Mouse (Mus musculus) heart, embryonic 11.5 days (tissue): Measurements from ENCODE around the gene Smim6. TPM values are rescaled to one million over a fixed set of nuclear protein-coding genes. Genes with fewer than 3 reads are reported as not detected.
A peak's percentile ranks its signal among the peaks of the same experiment; 100 is the strongest.

Experiments
- ATAC-seq: fragments of 200-750 bp; cut with Nextera tagmentation; replicated peaks from 2 replicates; pipeline ENCODE4 v1.8.0; 2017; ENCODE audit warnings: moderate library complexity; ENCODE audit not compliant: insufficient number of reproducible peaks, low FRiP score, low TSS enrichment
- H3K27ac ChIP-seq: fragments of 300-500 bp; sonication (generic); 2 replicates; pipeline ENCODE4 v1.5.1; 2014; ENCODE audit warnings: mild to moderate bottlenecking, low read depth, low read length
- H3K27me3 ChIP-seq: fragments of 300-500 bp; sonication (generic); 2 replicates; pipeline ENCODE4 v1.6.1; 2014; ENCODE audit warnings: mild to moderate bottlenecking, low read length, mixed read lengths; ENCODE audit not compliant: control insufficient read depth, insufficient read depth
- H3K36me3 ChIP-seq: fragments of 300-500 bp; sonication (generic); 2 replicates; pipeline ENCODE4 v1.6.1; 2014; ENCODE audit warnings: mild to moderate bottlenecking, low read length, moderate library complexity, mixed read lengths; ENCODE audit not compliant: control insufficient read depth, insufficient read depth
- H3K4me1 ChIP-seq: fragments of 300-500 bp; sonication (generic); 2 replicates; pipeline ENCODE4 v1.6.1; 2014; ENCODE audit warnings: low read length; ENCODE audit not compliant: control insufficient read depth, insufficient read depth
- H3K4me2 ChIP-seq: fragments of 300-500 bp; sonication (generic); 2 replicates; pipeline ENCODE4 v1.6.1; 2014; ENCODE audit warnings: mild to moderate bottlenecking, moderate library complexity
- H3K4me3 ChIP-seq: fragments of 300-500 bp; sonication (generic); 2 replicates; pipeline ENCODE4 v1.5.1; 2014; ENCODE audit warnings: low read depth, low read length
- H3K9ac ChIP-seq: fragments of 300-500 bp; sonication (generic); 2 replicates; pipeline ENCODE4 v1.6.1; 2014; ENCODE audit warnings: mild to moderate bottlenecking, low read depth, low read length, moderate library complexity
- H3K9me3 ChIP-seq: fragments of 300-500 bp; sonication (generic); replicated peaks from 2 replicates; pipeline ENCODE4 v1.6.1; 2016; ENCODE audit warnings: low read length; ENCODE audit not compliant: control insufficient read depth
- WGBS: fragments of 180-500 bp; shearing (Covaris S2); extraction: QIAGEN DNeasy Blood & Tissue Kit; methylation state at CpG from one replicate; pipeline ENCODE4 v1.1.7; 2014; ENCODE audit not compliant: insufficient replicate concordance; 5-methylcytosine and 5-hydroxymethylcytosine counted together
- polyA plus RNA-seq: library from polyadenylated mRNA; unstranded; fragments of >200 nt; fragmentation: Nextera tagmentation; extraction: Ambion mirVana; gene quantifications from 2 replicates; pipeline ENCODE4 v1.2.1, GENCODE M21; 2014

Smim6 gene
- polyA plus RNA-seq, 1 experiment from 2014 or later: 1.2 TPM

- WGBS: 60% methylated on average over 1 of the region's 1 CpGs
- H3K4me3 ChIP-seq: no peak overlapping the region
- H3K27ac ChIP-seq: peak overlapping the region; percentile 95
- H3K9me3 ChIP-seq: no peaks in the 10 kb centered on the region
- ATAC-seq: no peak
- peak overlapping the region; percentile 67 for H3K4me2 ChIP-seq
- H3K27me3 ChIP-seq: no peaks in the 10 kb centered on the region
- peak overlapping the region; percentile 64; the same call in 1 of the 2 replicates for H3K9ac ChIP-seq
- H3K36me3 ChIP-seq: no peaks in the 10 kb centered on the region
- peaks cover 81% of the 10 kb centered on the region for H3K4me1 ChIP-seq
These were observed 9.0 kb upstream of the Smim6 start for GRCm38 (mm10) chr11:115902831-115903230.

GRCm38 (mm10) chr11:115903384-115904230 is 8.2 kb upstream of the Smim6 start:
- Histone ChIP-seq H3K36me3 (peaks cover 4% of the 10 kb centered on the region), H3K9me3 (no peaks in the 10 kb centered on the region), H3K4me1 (peaks cover 78% of the 10 kb centered on the region), H3K9ac (peak overlapping the region; percentile 64), H3K4me2 (peak overlapping the region; percentile 67), H3K27me3 (no peaks in the 10 kb centered on the region), H3K27ac (peak overlapping the region; percentile 95), H3K4me3 (no peak overlapping the region)
- ATAC-seq: peak; percentile 86
- WGBS: 33% methylated on average over 11 of the region's 11 CpGs

DNA sequence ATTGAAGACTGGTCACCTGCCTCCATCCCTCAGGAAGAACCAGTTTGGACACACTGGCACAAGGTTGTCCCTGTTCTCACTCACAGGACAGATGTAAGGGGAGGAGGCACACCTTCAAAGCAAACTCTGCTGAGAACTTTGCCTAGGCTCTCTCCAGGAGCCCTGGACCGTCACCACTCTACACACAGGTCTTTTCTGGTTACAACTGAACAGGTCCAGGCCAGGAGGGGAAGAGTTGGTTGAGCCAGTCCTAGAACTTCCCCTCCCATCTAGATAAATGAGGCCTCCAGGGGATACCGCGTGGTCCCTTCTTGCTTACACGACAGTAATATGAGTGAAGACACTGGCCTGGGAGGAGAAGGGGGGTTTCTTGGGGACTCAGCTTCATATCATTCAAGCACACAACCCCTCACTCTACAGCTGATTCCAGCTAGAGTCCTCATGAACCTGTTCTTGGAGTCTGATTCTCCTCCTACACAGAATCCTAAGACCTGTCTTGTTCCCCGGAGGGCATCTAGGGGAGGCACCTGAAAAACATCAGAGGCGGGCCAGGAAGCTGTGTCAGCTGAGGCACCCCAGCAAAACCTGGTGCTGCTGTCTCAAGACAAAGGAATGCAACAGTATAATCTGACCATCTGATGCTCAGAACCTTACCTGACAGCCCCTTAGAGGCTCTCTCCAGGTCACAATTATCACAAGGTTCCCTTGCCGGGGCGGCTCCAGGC is 7.4 kb upstream of the Smim6 start:
- H3K4me1 ChIP-seq: peaks cover 71% of the 10 kb centered on the region
- H3K36me3 ChIP-seq: peaks cover 4% of the 10 kb centered on the region
- H3K27ac ChIP-seq: peak overlapping the region; percentile 95
- no peak for ATAC-seq
- 0 out of 2 replicates have a peak overlapping the region, but pooled peaks have one; percentile 23 for H3K4me2 ChIP-seq
- no peaks in the 10 kb centered on the region for H3K9me3 ChIP-seq
- H3K4me3 ChIP-seq: no peak overlapping the region
- H3K27me3 ChIP-seq: no peaks in the 10 kb centered on the region
- WGBS: 60% methylated on average over 8 of the region's 8 CpGs
- H3K9ac ChIP-seq: peak overlapping the region; percentile 53

DNA sequence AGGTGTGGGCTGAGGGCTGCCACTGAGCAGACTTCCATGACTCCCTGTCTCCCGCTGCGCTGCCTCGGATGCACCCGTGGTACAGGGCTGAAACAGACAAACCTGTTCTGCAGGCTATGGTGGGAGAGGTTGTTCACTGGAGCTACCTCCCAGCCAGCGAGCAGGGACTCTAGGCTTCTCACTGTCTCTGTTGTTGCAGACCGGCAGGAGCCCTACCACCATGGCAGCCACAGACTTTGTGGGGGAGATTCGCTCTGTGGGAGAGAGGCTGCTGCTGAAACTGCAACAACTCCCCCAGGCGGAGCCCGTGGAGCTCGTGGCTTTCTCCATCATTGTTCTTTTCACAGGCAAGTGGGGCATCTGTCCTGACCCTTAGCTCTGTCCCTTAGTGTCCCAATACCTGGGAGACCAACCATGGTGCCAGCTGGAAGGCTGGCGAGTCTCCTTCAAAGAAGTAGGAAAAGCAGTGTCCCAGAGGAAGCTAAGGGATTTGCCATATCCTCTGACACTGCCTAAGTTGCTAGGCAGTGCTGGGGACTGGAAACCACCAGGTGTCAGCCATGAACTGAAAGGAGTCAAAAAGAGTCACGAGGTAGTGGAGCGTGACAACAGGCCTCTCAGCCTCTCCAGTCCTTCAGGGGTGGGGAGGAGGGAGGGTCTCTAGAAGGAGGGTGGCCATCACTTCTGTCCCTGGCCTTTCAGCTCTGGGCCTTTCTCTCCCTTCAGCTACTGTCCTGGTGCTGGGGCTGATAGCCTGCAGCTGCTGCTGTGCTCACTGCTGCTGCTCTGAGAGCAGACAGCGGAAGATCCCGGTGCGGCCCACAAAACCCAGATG is 6.6 kb upstream of the Smim6 start:
- Histone ChIP-seq H3K9me3 (no peaks in the 10 kb centered on the region), H3K27me3 (no peaks in the 10 kb centered on the region), H3K9ac (peak overlapping the region; percentile 53), H3K4me2 (no peak overlapping the region), H3K36me3 (peaks cover 4% of the 10 kb centered on the region), H3K4me3 (no peak overlapping the region), H3K27ac (peak overlapping the region; percentile 95), H3K4me1 (peaks cover 63% of the 10 kb centered on the region)
- 43% methylated on average over 16 of the region's 16 CpGs for WGBS
- no peak for ATAC-seq

DNA sequence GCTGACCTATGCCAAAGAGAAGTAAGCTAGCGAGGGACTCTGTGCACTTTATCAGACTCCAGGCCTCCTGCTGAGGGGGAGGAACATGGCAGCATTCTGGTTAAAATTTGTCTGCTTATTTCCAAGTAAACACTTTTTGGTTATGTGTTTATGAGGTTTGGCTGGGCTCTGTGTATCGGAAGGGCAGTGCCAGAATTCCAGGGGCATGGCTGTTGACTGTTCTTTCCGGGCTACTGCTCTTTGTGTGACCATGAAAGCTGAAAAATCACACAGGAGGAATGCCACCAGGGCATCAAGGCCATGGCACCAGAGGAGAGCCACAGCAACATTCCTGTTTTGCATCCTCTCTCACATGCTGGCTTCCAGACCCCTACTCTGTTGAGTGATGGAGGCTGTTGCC is 5.7 kb upstream of the Smim6 start:
- H3K4me1 ChIP-seq: peaks cover 54% of the 10 kb centered on the region
- peaks cover 4% of the 10 kb centered on the region for H3K36me3 ChIP-seq
- ATAC-seq: no peak
- H3K4me2 ChIP-seq: no peak overlapping the region
- WGBS: 70% methylated on average over 3 of the region's 3 CpGs
- no peaks in the 10 kb centered on the region for H3K9me3 ChIP-seq
- 0 out of 2 replicates have a peak overlapping the region, but pooled peaks have one; percentile 28 for H3K9ac ChIP-seq
- no peaks in the 10 kb centered on the region for H3K27me3 ChIP-seq
- no peak overlapping the region for H3K4me3 ChIP-seq
- no peak overlapping the region for H3K27ac ChIP-seq

DNA sequence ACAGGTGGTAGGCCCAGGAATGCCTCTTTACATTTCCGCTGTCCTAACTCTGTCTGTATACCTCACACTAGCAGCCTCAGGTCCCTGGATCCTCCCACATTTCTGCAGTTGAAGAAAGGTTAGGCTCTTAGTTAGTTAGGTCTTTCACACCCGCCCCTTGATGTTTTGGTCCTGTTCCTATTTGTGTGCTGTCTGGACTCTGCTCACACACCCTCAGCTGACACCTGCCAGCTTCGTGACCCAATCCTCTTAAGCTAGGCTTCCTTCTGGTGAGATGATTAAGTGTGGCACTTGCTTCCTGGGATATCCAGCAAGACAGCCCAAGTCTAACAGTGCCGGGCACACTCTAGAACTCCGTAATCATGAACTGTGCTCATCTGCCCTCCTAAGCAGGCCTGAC is 5.3 kb upstream of the Smim6 start:
- ATAC-seq: no peak
- no peaks in the 10 kb centered on the region for H3K9me3 ChIP-seq
- 77% methylated on average over 5 of the region's 5 CpGs for WGBS
- peaks cover 50% of the 10 kb centered on the region for H3K4me1 ChIP-seq
- no peak overlapping the region for H3K27ac ChIP-seq
- no peaks in the 10 kb centered on the region for H3K27me3 ChIP-seq
- H3K4me3 ChIP-seq: no peak overlapping the region
- no peak overlapping the region for H3K4me2 ChIP-seq
- H3K9ac ChIP-seq: no peak overlapping the region
- H3K36me3 ChIP-seq: peaks cover 4% of the 10 kb centered on the region

- Histone ChIP-seq H3K36me3 (peaks cover 7% of the 10 kb centered on the region), H3K27ac (no peak overlapping the region), H3K27me3 (no peaks in the 10 kb centered on the region), H3K9me3 (no peaks in the 10 kb centered on the region), H3K4me3 (no peak overlapping the region), H3K9ac (no peak overlapping the region), H3K4me2 (no peak overlapping the region), H3K4me1 (peaks cover 5% of the 10 kb centered on the region)
- ATAC-seq: no peak
- WGBS: 76% methylated on average over 5 of the region's 5 CpGs
These were observed 669 bp upstream of the Smim6 start for GRCm38 (mm10) chr11:115911134-115911561.

- H3K4me1 ChIP-seq: no peaks in the 10 kb centered on the region
- no peak overlapping the region for H3K4me2 ChIP-seq
- H3K9ac ChIP-seq: no peak overlapping the region
- WGBS: 86% methylated on average over 4 of the region's 4 CpGs
- ATAC-seq: no peak
- H3K27ac ChIP-seq: no peak overlapping the region
- no peak overlapping the region for H3K4me3 ChIP-seq
- H3K27me3 ChIP-seq: no peaks in the 10 kb centered on the region
- no peaks in the 10 kb centered on the region for H3K9me3 ChIP-seq
- 0 out of 2 replicates have a peak, but pooled peaks cover 6% of the 10 kb centered on the region for H3K36me3 ChIP-seq
These were observed 4.8 kb downstream of the Smim6 start for GRCm38 (mm10) chr11:115916579-115916978.
